Mouse (Mus musculus) left cerebral cortex, postnatal 10 days (tissue): ENCODE measurements around the gene Commd6. TPM values are rescaled to one million over a fixed set of nuclear protein-coding genes. Genes with fewer than 3 reads are reported as not detected.

Experiments
- total RNA-seq, 2 experiments: library from RNA; stranded (reverse); gene quantifications; 2 replicates each; pipeline ENCODE4 v1.2.3; 2021

Gene Commd6
- total RNA-seq, 2 experiments from 2014 or later, result 46.6 to 54.8 TPM

Other genes starting within 250 kb of the Commd6 start
- gene Tbc1d4, start 31.5 kb downstream of the Commd6 start, total RNA-seq, result 1 to 10 TPM; 5.7 to 6.2 TPM
- 10 to 100 TPM; 65.6 to 73.2 TPM for gene Uchl3, start 13.3 kb upstream of the Commd6 start, total RNA-seq
- not detected for gene Gm9922, start 89.1 kb upstream of the Commd6 start, total RNA-seq
- 10 to 100 TPM; 97.4 to 98.9 TPM for gene Lmo7, start 89.3 kb upstream of the Commd6 start, total RNA-seq